Mouse (Mus musculus) large intestine, adult 2 months (tissue): ENCODE data around the gene Bicdl2. TPM values are rescaled to one million over a fixed set of nuclear protein-coding genes. Genes with fewer than 3 reads are reported as not detected.

ENCODE experiments used
- DNase-seq: peaks from one replicate; pipeline ENCODE4 v3.0.0-alpha.2; 2012; ENCODE audit warnings: low read depth, low spot score
- WGBS: fragments of 180-500 bp; shearing (Covaris S2); methylation state at CpG from one replicate; pipeline ENCODE4 v1.1.7; 2018; 5-methylcytosine and 5-hydroxymethylcytosine counted together
- polyA plus RNA-seq: library from polyadenylated mRNA; depleted of rRNA; stranded (reverse); fragments of >200 nt; gene quantifications from 2 replicates; pipeline ENCODE4 v1.2.3, GENCODE M21; 2012; rRNA removed

Bicdl2 gene
- polyA plus RNA-seq = 6.1 and 6.4 TPM in 2 replicates

DNA sequence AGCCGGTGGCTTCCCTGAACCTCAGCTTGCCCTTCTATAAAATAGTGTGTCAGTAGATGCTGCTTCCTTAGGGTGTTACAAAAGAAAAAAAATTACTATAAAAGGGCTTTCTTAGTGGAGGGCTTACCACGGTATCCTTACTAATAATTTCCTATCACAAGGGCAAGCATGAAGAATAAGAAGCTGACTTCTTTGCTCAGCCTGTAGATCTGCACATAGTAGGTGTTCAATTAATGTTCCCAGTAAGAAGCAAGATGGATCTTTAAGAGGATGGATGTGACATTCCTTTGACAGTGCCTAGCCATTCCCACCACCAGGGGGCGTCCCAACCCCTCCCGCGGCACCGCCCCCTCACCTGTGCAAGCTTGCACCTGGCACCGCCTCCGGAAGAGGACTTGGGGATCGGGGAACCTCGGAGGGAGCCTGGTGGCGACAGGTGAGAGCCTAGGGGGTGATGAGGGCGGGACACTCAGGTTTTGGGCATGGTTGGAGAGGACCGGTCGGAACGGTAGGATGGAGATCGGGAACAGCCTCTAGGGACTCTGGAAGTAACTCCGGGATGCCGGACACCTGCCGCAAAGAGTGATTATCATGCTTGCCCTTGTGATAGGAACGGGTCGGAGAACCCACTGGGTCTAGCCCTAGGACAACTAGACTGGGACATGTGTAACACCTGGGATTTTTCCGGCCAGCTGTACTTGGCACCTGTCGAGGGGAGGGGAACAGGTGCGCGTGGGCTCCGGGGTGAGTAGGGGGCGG, at the start of gene Bicdl2:
TSS of gene Bicdl2 (plus strand) at position 390 of the 759 bp plus-strand sequence.
- 4% methylated on average over 27 of the region's 27 CpGs for WGBS
- DNase-seq = peak; percentile 69

DNA sequence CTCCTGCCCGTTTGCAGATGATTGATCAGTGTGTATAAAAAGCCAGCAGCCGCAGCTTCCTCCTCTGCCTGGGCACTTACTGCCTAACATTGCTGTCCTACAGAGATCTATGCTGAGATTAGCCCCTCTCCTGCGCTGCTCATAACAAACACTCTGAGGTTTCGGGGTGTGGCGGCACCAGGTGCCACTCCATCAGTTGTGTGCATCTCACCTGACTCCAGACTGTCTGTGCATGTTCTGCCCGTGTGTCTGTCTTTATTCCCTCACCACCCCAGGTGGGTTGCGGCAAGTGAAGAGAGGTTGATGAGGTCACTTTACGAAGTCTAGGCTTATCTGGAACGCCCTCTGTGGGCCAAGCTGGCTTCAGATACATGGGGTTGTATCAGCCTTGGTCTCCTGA, 43.2 kb upstream of the Bicdl2 start:
- no peak for DNase-seq
- WGBS = 28% methylated on average over 9 of the region's 9 CpGs

GRCm38 (mm10) chr17:23620351-23620750, 40.0 kb upstream of the Bicdl2 start:
- no peak for DNase-seq
- WGBS = 77% methylated on average over 7 of the region's 7 CpGs

GRCm38 (mm10) chr17:23627813-23628212, 32.5 kb upstream of the Bicdl2 start:
- DNase-seq = no peak
- 44% methylated on average over 7 of the region's 7 CpGs for WGBS

DNA sequence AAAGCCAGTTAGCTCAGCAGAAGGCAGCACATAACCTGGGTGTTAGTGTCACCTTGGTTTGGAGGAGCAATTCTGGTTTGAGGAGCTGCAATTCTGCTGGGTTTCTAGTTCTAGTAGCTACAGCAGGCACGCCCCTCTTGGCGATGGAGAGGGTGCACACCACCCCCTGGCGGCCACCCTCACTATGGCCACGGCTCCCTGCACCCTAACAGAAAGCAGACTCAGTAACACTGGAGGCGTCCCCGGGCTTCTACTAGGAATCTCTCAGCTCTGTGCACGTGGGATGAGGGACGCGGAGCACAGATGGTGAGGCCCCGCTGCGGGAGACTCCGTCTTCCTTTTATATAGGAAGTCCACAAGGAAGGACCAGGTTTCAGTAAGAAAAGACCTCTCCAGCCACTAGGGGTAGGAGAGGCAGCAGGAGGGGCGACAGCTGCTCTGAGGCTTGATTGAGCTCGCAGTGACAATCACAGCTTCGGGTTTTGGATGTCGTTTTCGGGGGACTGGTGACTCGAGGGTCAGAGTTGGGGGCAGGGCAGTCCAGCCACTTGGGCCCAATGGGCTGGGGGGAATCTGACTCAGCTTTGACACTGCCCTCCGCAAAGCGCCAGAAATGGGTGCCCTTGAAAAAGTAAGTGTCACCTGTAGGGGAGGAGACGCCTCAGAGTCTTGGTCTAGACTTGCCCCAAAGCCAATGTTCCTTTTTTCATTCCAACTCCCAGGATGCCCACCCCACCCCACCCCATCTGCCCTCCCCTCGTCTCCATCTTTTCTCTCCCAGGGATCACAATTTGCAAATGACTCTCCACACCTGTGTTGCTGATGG, 29.9 kb upstream of the Bicdl2 start:
- DNase-seq = no peak

DNA sequence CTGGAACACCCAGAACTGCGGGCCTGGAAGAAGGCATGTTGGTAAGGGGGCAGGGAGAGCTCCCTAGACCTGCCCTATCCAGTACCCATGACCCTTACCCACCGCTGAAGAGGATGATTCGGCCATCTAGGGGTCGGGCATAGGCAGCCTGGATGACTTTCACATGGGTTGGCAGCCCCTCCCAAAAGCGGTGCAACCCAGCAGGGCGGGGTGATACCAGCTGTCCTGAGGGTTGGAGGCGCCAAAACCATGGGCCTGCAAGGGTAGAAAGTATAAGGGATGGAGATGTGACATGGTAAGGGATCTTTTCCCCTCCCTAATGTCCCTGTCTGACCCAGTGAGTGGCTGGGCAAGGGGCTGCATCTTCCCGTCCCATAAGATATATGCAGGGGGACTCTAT, 29.1 kb upstream of the Bicdl2 start:
- WGBS = 72% methylated on average over 8 of the region's 8 CpGs
- no peak for DNase-seq

More for the DNA sequence above, 29.9 kb upstream of the Bicdl2 start:
- 14% methylated on average over 22 of the region's 22 CpGs for WGBS

- WGBS = 2% methylated on average over 58 of the region's 58 CpGs
- no peak for DNase-seq
Observed at GRCm38 (mm10) chr17:23644613-23645495, 15.5 kb upstream of the Bicdl2 start, which contains the start of gene Mmp25. TSS of gene Mmp25 (minus strand) at chr17:23645277.

- WGBS = 57% methylated on average over 10 of the region's 10 CpGs
Observed at GRCm38 (mm10) chr17:23645894-23646293, 14.4 kb upstream of the Bicdl2 start.

GRCm38 (mm10) chr17:23651363-23651762, 8.9 kb upstream of the Bicdl2 start:
- no peak for DNase-seq
- 64% methylated on average over 6 of the region's 6 CpGs for WGBS

More at GRCm38 (mm10) chr17:23645894-23646293, 14.4 kb upstream of the Bicdl2 start:
- no peak for DNase-seq

- no peak for DNase-seq
- WGBS = 75% methylated on average over 2 of the region's 2 CpGs
Observed at GRCm38 (mm10) chr17:23653324-23653723, 7.0 kb upstream of the Bicdl2 start.

- DNase-seq = no peak
- 37% methylated on average over 6 of the region's 6 CpGs for WGBS
Observed at GRCm38 (mm10) chr17:23654001-23654400, 6.3 kb upstream of the Bicdl2 start.

GRCm38 (mm10) chr17:23654410-23654809, 5.9 kb upstream of the Bicdl2 start:
- WGBS = 51% methylated on average over 2 of the region's 2 CpGs
- no peak for DNase-seq

DNA sequence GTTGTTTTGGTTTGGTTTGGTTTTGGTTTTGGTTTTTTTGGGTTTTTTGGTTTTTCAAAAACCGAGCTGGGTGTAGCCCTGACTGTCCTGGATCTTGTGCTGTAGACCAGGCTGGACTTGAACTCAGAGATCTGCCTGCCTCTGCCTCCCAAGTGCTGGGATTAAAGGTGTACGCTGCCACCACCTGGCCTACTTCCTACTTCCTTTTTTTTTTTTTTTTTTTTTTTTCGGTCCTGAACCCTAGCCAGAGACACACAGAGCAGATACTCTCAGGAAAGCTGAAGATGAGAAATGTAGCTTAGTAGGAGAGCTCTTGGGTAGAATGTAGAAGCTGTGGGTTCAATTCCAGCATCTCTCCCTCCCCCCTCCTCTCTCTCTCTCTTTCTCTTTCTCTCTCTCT, 1.9 kb upstream of the Bicdl2 start:
- no peak for DNase-seq
- 75% methylated on average over 3 of the region's 3 CpGs for WGBS

- 1% methylated on average over 14 of the region's 14 CpGs for WGBS
- DNase-seq = no peak
Observed at GRCm38 (mm10) chr17:23660876-23661200, 532 bp downstream of the Bicdl2 start.

DNA sequence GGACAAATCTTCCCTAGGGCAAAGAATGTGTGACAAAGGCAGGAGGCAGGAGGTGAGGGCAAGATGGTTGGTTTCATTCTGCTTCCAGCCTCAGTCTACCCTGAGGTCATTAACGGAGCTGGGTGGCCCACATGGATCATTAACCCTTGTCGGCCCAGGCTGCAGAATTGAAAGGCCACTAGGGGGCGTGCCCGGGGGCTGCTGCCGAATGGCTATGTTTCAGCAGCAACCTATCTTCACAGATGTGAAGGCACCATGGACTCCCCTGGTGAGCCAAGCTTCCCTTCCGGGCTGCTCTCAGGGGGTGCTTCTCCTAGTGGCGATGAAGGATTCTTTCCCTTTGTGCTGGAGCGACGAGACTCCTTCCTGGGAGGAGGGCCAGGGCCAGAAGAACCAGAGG, 1.2 kb downstream of the Bicdl2 start:
- DNase-seq = no peak
- 13% methylated on average over 9 of the region's 9 CpGs for WGBS

DNA sequence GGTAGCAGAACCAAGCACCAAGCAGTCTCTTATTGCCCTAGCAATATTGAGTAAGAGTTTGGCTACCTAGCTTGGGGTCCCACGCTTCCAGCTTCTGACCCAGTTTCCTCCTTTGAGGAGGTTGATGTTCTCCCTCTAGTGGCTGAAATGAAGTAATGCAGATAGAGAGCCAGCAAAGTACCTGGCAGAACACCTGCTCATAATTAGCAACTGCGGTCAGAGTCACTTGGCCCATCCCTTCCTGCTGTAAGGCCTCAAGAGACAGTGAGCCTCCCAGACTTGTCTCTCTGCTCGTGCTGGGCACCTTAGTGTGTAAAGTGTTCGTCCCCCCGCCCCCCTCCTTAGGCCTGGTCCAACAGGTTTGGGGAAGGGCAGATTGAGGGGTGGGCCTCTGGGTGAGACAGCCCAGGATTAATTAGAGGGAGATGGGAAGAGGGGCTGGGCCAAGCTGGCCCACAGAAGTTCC, 4.3 kb downstream of the Bicdl2 start:
- DNase-seq = no peak
- 9% methylated on average over 5 of the region's 5 CpGs for WGBS

- WGBS = 89% methylated on average over 14 of the region's 14 CpGs
- no peak for DNase-seq
Observed at GRCm38 (mm10) chr17:23665511-23665910, 5.2 kb downstream of the Bicdl2 start.

- DNase-seq = no peak
- 91% methylated on average over 7 of the region's 7 CpGs for WGBS
Observed at GRCm38 (mm10) chr17:23670516-23671074, 10.3 kb downstream of the Bicdl2 start.

- 93% methylated on average over 3 of the region's 3 CpGs for WGBS
- DNase-seq = no peak
Observed at GRCm38 (mm10) chr17:23671519-23671918, 11.2 kb downstream of the Bicdl2 start.
